Comparison of ENCODE assay signal across 5 mouse cellular contexts in genomic region chr6:82625331-82625730, GRCm38 (mm10).
DNase-seq lines count a peak whose midpoint lies in the region; TF ChIP-seq lines count a peak whose summit lies in the region.
"Not testable (repeated sequence)": the region's sequence is repeated elsewhere in the genome, so short reads cannot be mapped to it uniquely, and the experiment has no call there.

No protein-coding gene starts in this region.

- TF ChIP-seq POLR2A in ES-Bruce4 (IDR thresholded peaks at IDR 0.05; ENCODE audit: insufficient read depth, low read length): not testable (repeated sequence)

- not testable (repeated sequence) for TF ChIP-seq EP300 in ES-Bruce4 (IDR thresholded peaks at IDR 0.05; ENCODE audit: insufficient read depth, low read depth, low read length)

- not testable (repeated sequence) for H3K36me3 ChIP-seq in ES-Bruce4 (ENCODE audit: control insufficient read depth, insufficient read depth, low read length, poor library complexity, severe bottlenecking); ES-E14 (ENCODE audit: control insufficient read depth, insufficient read depth, low read length, poor library complexity, severe bottlenecking)

- H3K27me3 ChIP-seq in ES-Bruce4 (ENCODE audit: control insufficient read depth, insufficient read depth, low read length, poor library complexity, severe bottlenecking): not testable (repeated sequence)

- not testable (repeated sequence) for H3K9me3 ChIP-seq in ES-Bruce4 (replicated peaks; ENCODE audit: control insufficient read depth, insufficient read depth, low read length, poor library complexity, severe bottlenecking); ES-E14 (ENCODE audit: control insufficient read depth, insufficient read depth, low read depth, low read length)

- not testable (repeated sequence) for H3K9ac ChIP-seq in ES-Bruce4 (ENCODE audit: low read depth, poor library complexity, severe bottlenecking); ES-E14 (ENCODE audit: insufficient read depth, low read depth, low read length, poor library complexity, severe bottlenecking)

- in situ Hi-C loops in ES-E14 (cut with MboI; ENCODE audit: low sequenced_read_pairs in 2 of 2, unreplicated experiment in 2 of 2): not testable (repeated sequence)

- DNase-seq in 416B (ENCODE audit: low read depth) (peak; percentile 17), ZHBTc4 (ENCODE audit: low read depth, low spot score) (peak; percentile 59)
- DNase-seq in ES-E14 (ENCODE audit: low read depth, low spot score): not testable (repeated sequence)
- DNase-seq in heart, adult 11 months: peak; percentile 25

- not testable (repeated sequence) for H3K4me1 ChIP-seq in ES-Bruce4 (ENCODE audit: control insufficient read depth, insufficient read depth, low read length); ES-E14 (ENCODE audit: control insufficient read depth in 2 of 2, insufficient read depth in 2 of 2, low read length in 2 of 2, poor library complexity in 1 of 2)

- H3K27ac ChIP-seq in ES-Bruce4 (ENCODE audit: insufficient read depth, low read length): peak overlapping the region; percentile 32; the same call in 1 of the 2 replicates
- H3K27ac ChIP-seq in ES-E14 (ENCODE audit: insufficient read depth, low read depth, low read length, poor library complexity, severe bottlenecking): not testable (repeated sequence)

- TF ChIP-seq CTCF in ES-Bruce4 (IDR thresholded peaks at IDR 0.05; ENCODE audit: low read depth, low read length): not testable (repeated sequence)

- H3K4me3 ChIP-seq in ES-Bruce4 (ENCODE audit: low read depth, low read length): peak overlapping the region; percentile 36
- H3K4me3 ChIP-seq in ES-E14 (ENCODE audit: insufficient read depth in 1 of 2, low read depth in 1 of 2, low read length in 2 of 2, poor library complexity in 1 of 2, severe bottlenecking in 1 of 2): peak overlapping the region; percentile 21 to 77; a peak in 3 of 4 replicates
